Mouse (Mus musculus) kidney, postnatal 36 days (tissue): ENCODE results near the gene Omp.

Source experiments
- DNase-seq, 2 experiments: peaks; one replicate each; pipeline ENCODE4 v3.0.0; 2021 to 2022; ENCODE audit warnings: mixed read lengths in 2 of 2

Gene Omp

DNA sequence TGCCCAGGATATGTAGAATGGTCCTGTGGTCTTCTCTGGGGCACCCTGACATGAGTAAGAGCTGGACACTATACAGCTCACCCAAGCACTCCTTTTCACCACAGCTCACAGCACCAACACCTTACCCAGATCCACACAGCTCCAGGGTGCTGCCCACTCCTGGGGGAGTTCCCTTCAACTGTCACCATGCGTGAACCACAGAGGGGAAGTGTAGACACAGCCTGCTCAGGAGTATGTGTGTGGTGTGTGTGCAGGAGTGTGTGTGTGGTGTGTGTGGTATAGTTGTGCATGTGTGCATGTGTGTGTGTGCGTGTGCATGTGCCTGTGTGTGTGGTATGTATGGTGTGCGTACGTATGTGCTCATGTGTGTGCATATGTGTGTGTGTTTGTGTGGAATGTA, 49.5 kb downstream of the Omp start:
- DNase-seq, result no peak
